Comparison of ENCODE assay signal across 9 mouse cellular contexts in genomic region chr1:172026201-172026901, GRCm38 (mm10). TPM values are rescaled to one million over a fixed set of nuclear protein-coding genes. Genes with fewer than 3 reads are reported as not detected.
DNase-seq lines count a peak whose midpoint lies in the region; ATAC-seq and TF ChIP-seq lines count a peak whose summit lies in the region.
"Had no signal": no experiment of that assay in that cellular context is flagged by ENCODE, and none has a peak within 500 bp of the region (broad histone marks: within the 10 kb centered on the region; RNA-seq: fewer than 3 reads in every experiment).

No protein-coding gene starts in this region.

- peak overlapping the region; percentile 86 for H3K4me3 ChIP-seq in lung, embryonic 14.5 days (ENCODE audit: low read depth, low read length)
- H3K4me3 ChIP-seq in brown adipose tissue, adult 24 weeks (ENCODE audit: insufficient read depth, low read depth, low read length), result peak overlapping the region; percentile 73
- H3K4me3 ChIP-seq in forebrain, embryonic 14.5 days (ENCODE audit: low read depth, low read length), result peak overlapping the region; percentile 94
- peak overlapping the region; percentile 90 for H3K4me3 ChIP-seq in limb, embryonic 13.5 days
- H3K4me3 ChIP-seq in neural tube, embryonic 13.5 days, result peak overlapping the region; percentile 93

- no peaks in the 10 kb centered on the region for H3K9me3 ChIP-seq in lung, embryonic 14.5 days (ENCODE audit: low read depth, low read length)
- no peaks in the 10 kb centered on the region for H3K9me3 ChIP-seq in forebrain, embryonic 14.5 days (replicated peaks; ENCODE audit: control insufficient read depth, low read length)
- H3K9me3 ChIP-seq in limb, embryonic 13.5 days, result no peaks in the 10 kb centered on the region
- no peaks in the 10 kb centered on the region for H3K9me3 ChIP-seq in neural tube, embryonic 13.5 days

- 2% methylated on average over 23 of the region's 23 CpGs for WGBS in lung, embryonic 14.5 days
- under 1% methylated on average over 23 of the region's 23 CpGs for WGBS in forebrain, embryonic 14.5 days
- WGBS in limb, embryonic 13.5 days, result 2% methylated on average over 23 of the region's 23 CpGs
- WGBS in neural tube, embryonic 13.5 days, result 2% methylated on average over 23 of the region's 23 CpGs

- TF ChIP-seq CTCF in lung, embryonic 14.5 days (IDR thresholded peaks at IDR 0.05; ENCODE audit: low read depth), result no peak

- peaks cover 3% of the 10 kb centered on the region; the same call in 1 of the 2 replicates for H3K36me3 ChIP-seq in lung, embryonic 14.5 days (ENCODE audit: insufficient read depth)
- 0 out of 2 replicates have a peak, but pooled peaks cover 12% of the 10 kb centered on the region for H3K36me3 ChIP-seq in forebrain, embryonic 14.5 days (ENCODE audit: control insufficient read depth, insufficient read depth, low read length)
- peaks cover 17% of the 10 kb centered on the region; the same call in 1 of the 2 replicates for H3K36me3 ChIP-seq in limb, embryonic 13.5 days
- peaks cover 4% of the 10 kb centered on the region; the same call in 1 of the 2 replicates for H3K36me3 ChIP-seq in neural tube, embryonic 13.5 days

- peak; percentile 77 for DNase-seq in lung, embryonic 14.5 days
- no peak for DNase-seq in lung, postnatal 25 days (ENCODE audit: low spot score)
- DNase-seq in forebrain, embryonic 14.5 days (ENCODE audit: low spot score), result peak; percentile 86
- DNase-seq in spleen, postnatal 36 days (ENCODE audit: low spot score in 2 of 2), result no peak
- no peak for DNase-seq in layer of hippocampus, adult 11-12 months (ENCODE audit: low spot score)

- peak overlapping the region; percentile 93 for H3K9ac ChIP-seq in lung, embryonic 14.5 days
- peak overlapping the region; percentile 99 for H3K9ac ChIP-seq in forebrain, embryonic 14.5 days (ENCODE audit: low read length)
- H3K9ac ChIP-seq in limb, embryonic 13.5 days, result peak overlapping the region; percentile 95
- H3K9ac ChIP-seq in neural tube, embryonic 13.5 days, result peak overlapping the region; percentile 98

- H3K27ac ChIP-seq in lung, embryonic 14.5 days (ENCODE audit: low read depth), result peak overlapping the region; percentile 91
- no peak overlapping the region for H3K27ac ChIP-seq in brown adipose tissue, adult 24 weeks (replicated peaks; ENCODE audit: low read depth, low read length)
- H3K27ac ChIP-seq in forebrain, embryonic 14.5 days (ENCODE audit: low read depth, low read length), result peak overlapping the region; percentile 98
- peak overlapping the region; percentile 96 for H3K27ac ChIP-seq in limb, embryonic 13.5 days
- H3K27ac ChIP-seq in neural tube, embryonic 13.5 days (replicated peaks), result peak overlapping the region; percentile 98

- peak overlapping the region; percentile 72 for H3K4me2 ChIP-seq in lung, embryonic 14.5 days
- peak overlapping the region; percentile 94 for H3K4me2 ChIP-seq in forebrain, embryonic 14.5 days (ENCODE audit: low read length)
- peak overlapping the region; percentile 67 for H3K4me2 ChIP-seq in limb, embryonic 13.5 days (replicated peaks)
- H3K4me2 ChIP-seq in neural tube, embryonic 13.5 days, result peak overlapping the region; percentile 96

- peak; percentile 82 for ATAC-seq in lung, embryonic 14.5 days (ENCODE audit: insufficient read depth)
- ATAC-seq in forebrain, embryonic 14.5 days, result peak; percentile 71
- peak; percentile 88 for ATAC-seq in limb, embryonic 13.5 days (ENCODE audit: low FRiP score, low read depth)
- ATAC-seq in neural tube, embryonic 13.5 days (ENCODE audit: low read depth), result peak; percentile 78

- no peaks in the 10 kb centered on the region for H3K27me3 ChIP-seq in lung, embryonic 14.5 days (ENCODE audit: insufficient read depth, low read length)
- no peaks in the 10 kb centered on the region for H3K27me3 ChIP-seq in forebrain, embryonic 14.5 days (replicated peaks; ENCODE audit: control insufficient read depth, insufficient read depth, low read length)
- H3K27me3 ChIP-seq in limb, embryonic 13.5 days, result no peaks in the 10 kb centered on the region
- H3K27me3 ChIP-seq in neural tube, embryonic 13.5 days, result no peaks in the 10 kb centered on the region

- peaks cover 12% of the 10 kb centered on the region; the same call in 1 of the 2 replicates for H3K4me1 ChIP-seq in lung, embryonic 14.5 days (ENCODE audit: insufficient read depth)
- no peaks in the 10 kb centered on the region for H3K4me1 ChIP-seq in brown adipose tissue, adult 24 weeks (ENCODE audit: control insufficient read depth, insufficient read depth, insufficient read length, low read length)
- peaks cover 47% of the 10 kb centered on the region for H3K4me1 ChIP-seq in forebrain, embryonic 14.5 days (ENCODE audit: control insufficient read depth, insufficient read depth, low read length)
- H3K4me1 ChIP-seq in limb, embryonic 13.5 days, result peaks cover 52% of the 10 kb centered on the region
- H3K4me1 ChIP-seq in neural tube, embryonic 13.5 days (replicated peaks), result peaks cover 64% of the 10 kb centered on the region

RNA-seq across cellular contexts. Expression of gene Vangl2, which starts 1.9 kb away (rescaled TPM):
- polyA plus RNA-seq in lung, embryonic 14.5 days (2014; fragmentation: Nextera tagmentation; extraction: Ambion mirVana), result 17.1 TPM in 2 replicates
- polyA plus RNA-seq in brown adipose tissue, adult 24 weeks (2012; ENCODE audit: insufficient read depth, insufficient read length, missing spikeins), result 0.58 TPM in 1 of 2 replicates, not detected in the other
- polyA plus RNA-seq in forebrain, embryonic 14.5 days (2014; fragmentation: Nextera tagmentation; extraction: Ambion mirVana), result 45.1 and 55.8 TPM in 2 replicates
- 20.7 and 20.8 TPM in 2 replicates for polyA plus RNA-seq in limb, embryonic 13.5 days (2015; fragmentation: Nextera tagmentation; extraction: Ambion mirVana)
- 46.8 and 50.5 TPM in 2 replicates for polyA plus RNA-seq in neural tube, embryonic 13.5 days (2015; fragmentation: Nextera tagmentation; extraction: Ambion mirVana)

RNA-seq across cellular contexts. Expression of gene Nhlh1, which starts 31.0 kb away (rescaled TPM):
- not detected in 2 replicates for polyA plus RNA-seq in lung, embryonic 14.5 days (2014; fragmentation: Nextera tagmentation; extraction: Ambion mirVana)
- not detected in 2 replicates for polyA plus RNA-seq in brown adipose tissue, adult 24 weeks (2012; ENCODE audit: insufficient read depth, insufficient read length, missing spikeins)
- polyA plus RNA-seq in forebrain, embryonic 14.5 days (2014; fragmentation: Nextera tagmentation; extraction: Ambion mirVana), result 4.5 and 7.4 TPM in 2 replicates
- not detected in 2 replicates for polyA plus RNA-seq in limb, embryonic 13.5 days (2015; fragmentation: Nextera tagmentation; extraction: Ambion mirVana)
- polyA plus RNA-seq in neural tube, embryonic 13.5 days (2015; fragmentation: Nextera tagmentation; extraction: Ambion mirVana), result 10.4 and 10.8 TPM in 2 replicates
- polyA plus RNA-seq: gonadal fat pad, adult 2 months had no signal

RNA-seq across cellular contexts. Expression of gene Copa, which starts 56.0 kb away (rescaled TPM):
- polyA plus RNA-seq in lung, embryonic 14.5 days (2014; fragmentation: Nextera tagmentation; extraction: Ambion mirVana), result 218 and 226 TPM in 2 replicates
- 73.4 and 75.2 TPM in 2 replicates for polyA plus RNA-seq in brown adipose tissue, adult 24 weeks (2012; ENCODE audit: insufficient read depth, insufficient read length, missing spikeins)
- 123 and 148 TPM in 2 replicates for polyA plus RNA-seq in forebrain, embryonic 14.5 days (2014; fragmentation: Nextera tagmentation; extraction: Ambion mirVana)
- polyA plus RNA-seq in limb, embryonic 13.5 days (2015; fragmentation: Nextera tagmentation; extraction: Ambion mirVana), result 247 and 281 TPM in 2 replicates
- 183 and 199 TPM in 2 replicates for polyA plus RNA-seq in neural tube, embryonic 13.5 days (2015; fragmentation: Nextera tagmentation; extraction: Ambion mirVana)

RNA-seq across cellular contexts. Expression of gene Ncstn, which starts 56.2 kb away (rescaled TPM):
- 131 and 133 TPM in 2 replicates for polyA plus RNA-seq in lung, embryonic 14.5 days (2014; fragmentation: Nextera tagmentation; extraction: Ambion mirVana)
- polyA plus RNA-seq in brown adipose tissue, adult 24 weeks (2012; ENCODE audit: insufficient read depth, insufficient read length, missing spikeins), result 25.1 and 29.6 TPM in 2 replicates
- 81.3 and 93.7 TPM in 2 replicates for polyA plus RNA-seq in forebrain, embryonic 14.5 days (2014; fragmentation: Nextera tagmentation; extraction: Ambion mirVana)
- 102 and 107 TPM in 2 replicates for polyA plus RNA-seq in limb, embryonic 13.5 days (2015; fragmentation: Nextera tagmentation; extraction: Ambion mirVana)
- polyA plus RNA-seq in neural tube, embryonic 13.5 days (2015; fragmentation: Nextera tagmentation; extraction: Ambion mirVana), result 123 and 124 TPM in 2 replicates

Comparison
In these comparisons a context has a peak if more than half of its experiments do, and no peak if none do; other contexts are left out.
1. DNase-seq: peak in lung, embryonic 14.5 days (single experiment) and forebrain, embryonic 14.5 days (single experiment); none in lung, postnatal 25 days (single experiment), spleen, postnatal 36 days (0 of 2) and layer of hippocampus, adult 11-12 months (single experiment).
2. RNA of gene Vangl2, which starts 1.9 kb away (polyA plus RNA-seq): 45.1 to 55.8 TPM in forebrain, embryonic 14.5 days, 46.8 to 50.5 TPM in neural tube, embryonic 13.5 days, 20.7 to 20.8 TPM in limb, embryonic 13.5 days and 17.1 TPM in lung, embryonic 14.5 days; 0.58 TPM in brown adipose tissue, adult 24 weeks; every median in the first group is over 10 times any median in the second.
3. Peak in every context shown above with its lines, with median percentiles within 50 percentile points of each other: ATAC-seq, H3K4me2 ChIP-seq, H3K4me3 ChIP-seq and H3K9ac ChIP-seq.